8 mouse cellular contexts compared by ENCODE assay signal in genomic region chr8:120489142-120489754, GRCm38 (mm10).
DNase-seq lines count a peak whose midpoint lies in the region; ATAC-seq and TF ChIP-seq lines count a peak whose summit lies in the region.

No protein-coding gene starts in this region.

- no peak for ATAC-seq in forebrain, embryonic 15.5 days (replicated peaks)
- no peak for ATAC-seq in hindbrain, embryonic 15.5 days (ENCODE audit: low FRiP score, low read depth)
- no peak for ATAC-seq in midbrain, postnatal 0 days (ENCODE audit: low FRiP score)
- no peak for ATAC-seq in stomach, embryonic 16.5 days (ENCODE audit: insufficient read depth, low FRiP score)

- H3K36me3 ChIP-seq in ES-E14 (ENCODE audit: control insufficient read depth, insufficient read depth, low read length, poor library complexity, severe bottlenecking), result no peaks in the 10 kb centered on the region
- H3K36me3 ChIP-seq in forebrain, embryonic 15.5 days, result no peaks in the 10 kb centered on the region
- no peaks in the 10 kb centered on the region for H3K36me3 ChIP-seq in hindbrain, embryonic 15.5 days
- H3K36me3 ChIP-seq in liver, adult 2 months (ENCODE audit: control insufficient read depth, insufficient read depth, low read length), result no peaks in the 10 kb centered on the region
- no peaks in the 10 kb centered on the region for H3K36me3 ChIP-seq in midbrain, postnatal 0 days (ENCODE audit: insufficient read depth, low read length)
- no peaks in the 10 kb centered on the region for H3K36me3 ChIP-seq in stomach, embryonic 16.5 days (ENCODE audit: control insufficient read depth, insufficient read depth, low read length)

- H3K4me3 ChIP-seq in ES-E14 (ENCODE audit: insufficient read depth in 1 of 2, low read depth in 1 of 2, low read length in 2 of 2, poor library complexity in 1 of 2, severe bottlenecking in 1 of 2), result peak overlapping the region; percentile 65 to 74
- H3K4me3 ChIP-seq in forebrain, embryonic 15.5 days, result peak overlapping the region; percentile 91
- H3K4me3 ChIP-seq in hindbrain, embryonic 15.5 days, result peak overlapping the region; percentile 61
- peak overlapping the region; percentile 89 for H3K4me3 ChIP-seq in liver, adult 2 months (ENCODE audit: insufficient read depth, low read depth, low read length)
- peak overlapping the region; percentile 90 for H3K4me3 ChIP-seq in midbrain, postnatal 0 days (ENCODE audit: low read depth, low read length)
- peak overlapping the region; percentile 74 for H3K4me3 ChIP-seq in stomach, embryonic 16.5 days (replicated peaks; ENCODE audit: low read length)

- under 1% methylated on average over 73 of the region's 73 CpGs for WGBS in forebrain, embryonic 15.5 days
- under 1% methylated on average over 73 of the region's 73 CpGs for WGBS in hindbrain, embryonic 15.5 days
- WGBS in liver, adult 2 months, result under 1% methylated on average over 73 of the region's 73 CpGs
- under 1% methylated on average over 65 of the region's 73 CpGs for WGBS in midbrain, postnatal 0 days
- WGBS in stomach, embryonic 16.5 days, result 1% methylated on average over 73 of the region's 73 CpGs

- H3K79me2 ChIP-seq in liver, adult 2 months (ENCODE audit: control insufficient read depth, insufficient read depth, low read length), result no peaks in the 10 kb centered on the region; the same call in 1 of the 2 replicates

- H3K4me1 ChIP-seq in ES-E14 (ENCODE audit: control insufficient read depth in 2 of 2, insufficient read depth in 2 of 2, low read length in 2 of 2, poor library complexity in 1 of 2), result peaks cover 9 to 33% of the 10 kb centered on the region in 2 experiments; a peak in 3 of 4 replicates
- peaks cover 76% of the 10 kb centered on the region for H3K4me1 ChIP-seq in forebrain, embryonic 15.5 days
- peaks cover 80% of the 10 kb centered on the region for H3K4me1 ChIP-seq in hindbrain, embryonic 15.5 days (replicated peaks)
- H3K4me1 ChIP-seq in liver, adult 2 months (ENCODE audit: control insufficient read depth, insufficient read depth, low read length), result peaks cover 39% of the 10 kb centered on the region
- H3K4me1 ChIP-seq in midbrain, postnatal 0 days (ENCODE audit: insufficient read depth, low read length), result peaks cover 39% of the 10 kb centered on the region
- peaks cover 75% of the 10 kb centered on the region for H3K4me1 ChIP-seq in stomach, embryonic 16.5 days (ENCODE audit: control insufficient read depth, insufficient read depth, low read length)

- H3K9me3 ChIP-seq in ES-E14 (ENCODE audit: control insufficient read depth, insufficient read depth, low read depth, low read length), result no peaks in the 10 kb centered on the region
- no peaks in the 10 kb centered on the region for H3K9me3 ChIP-seq in forebrain, embryonic 15.5 days
- no peaks in the 10 kb centered on the region for H3K9me3 ChIP-seq in hindbrain, embryonic 15.5 days
- H3K9me3 ChIP-seq in midbrain, postnatal 0 days (ENCODE audit: low read length), result no peaks in the 10 kb centered on the region
- no peaks in the 10 kb centered on the region for H3K9me3 ChIP-seq in stomach, embryonic 16.5 days (replicated peaks; ENCODE audit: control insufficient read depth, low read length)

- H3K4me2 ChIP-seq in forebrain, embryonic 15.5 days (replicated peaks), result peak overlapping the region; percentile 87
- H3K4me2 ChIP-seq in hindbrain, embryonic 15.5 days, result peak overlapping the region; percentile 84
- peak overlapping the region; percentile 97 for H3K4me2 ChIP-seq in midbrain, postnatal 0 days (ENCODE audit: low read depth, low read length, poor library complexity, severe bottlenecking)
- H3K4me2 ChIP-seq in stomach, embryonic 16.5 days (ENCODE audit: low read depth, low read length), result peak overlapping the region; percentile 98

- in situ Hi-C loops in ES-E14 (cut with MboI; ENCODE audit: low sequenced_read_pairs in 2 of 2, unreplicated experiment in 2 of 2), result no loop called here

- H3K27me3 ChIP-seq in forebrain, embryonic 15.5 days, result no peaks in the 10 kb centered on the region
- no peaks in the 10 kb centered on the region for H3K27me3 ChIP-seq in hindbrain, embryonic 15.5 days
- no peaks in the 10 kb centered on the region for H3K27me3 ChIP-seq in liver, adult 2 months (ENCODE audit: control insufficient read depth, insufficient read depth, low read length)
- no peaks in the 10 kb centered on the region for H3K27me3 ChIP-seq in midbrain, postnatal 0 days (ENCODE audit: insufficient read depth, low read length)
- no peaks in the 10 kb centered on the region for H3K27me3 ChIP-seq in stomach, embryonic 16.5 days (ENCODE audit: control insufficient read depth, insufficient read depth, low read length)

- no peak overlapping the region; the same call in 1 of the 2 replicates for H3K27ac ChIP-seq in ES-E14 (ENCODE audit: insufficient read depth, low read depth, low read length, poor library complexity, severe bottlenecking)
- peak overlapping the region; percentile 100 for H3K27ac ChIP-seq in forebrain, embryonic 15.5 days (replicated peaks)
- peak overlapping the region; percentile 98 for H3K27ac ChIP-seq in hindbrain, embryonic 15.5 days (replicated peaks)
- peak overlapping the region; percentile 63 for H3K27ac ChIP-seq in liver, adult 2 months (replicated peaks; ENCODE audit: insufficient read depth, low read depth, low read length)
- H3K27ac ChIP-seq in midbrain, postnatal 0 days (ENCODE audit: low read depth, low read length), result peak overlapping the region; percentile 98
- peak overlapping the region; percentile 94 for H3K27ac ChIP-seq in stomach, embryonic 16.5 days (ENCODE audit: low read length)

- TF ChIP-seq CTCF in liver, adult 2 months (IDR thresholded peaks at IDR 0.05; ENCODE audit: low read depth, low read length), result no peak
- no peak for TF ChIP-seq CTCF in midbrain, postnatal 0 days (IDR thresholded peaks at IDR 0.05)

- DNase-seq in ES-E14 (ENCODE audit: low read depth, low spot score), result no peak
- peak; percentile 60 for DNase-seq in adrenal gland, postnatal 25 days
- DNase-seq in liver, adult 2 months (ENCODE audit: extremely low read depth, low read depth, low spot score), result peak; percentile 26
- DNase-seq in midbrain, postnatal 0 days (ENCODE audit: low spot score), result no peak
- DNase-seq in layer of hippocampus, adult 9-11 months, result no peak

- no peak for TF ChIP-seq POLR2A in liver, adult 2 months (IDR thresholded peaks at IDR 0.05; ENCODE audit: extremely low read depth, insufficient read depth, low read length)

- H3K9ac ChIP-seq in ES-E14 (ENCODE audit: insufficient read depth, low read depth, low read length, poor library complexity, severe bottlenecking), result peak overlapping the region; percentile 80
- peak overlapping the region; percentile 84 for H3K9ac ChIP-seq in forebrain, embryonic 15.5 days (replicated peaks)
- H3K9ac ChIP-seq in hindbrain, embryonic 15.5 days, result peak overlapping the region; percentile 83
- peak overlapping the region; percentile 93 for H3K9ac ChIP-seq in liver, adult 2 months (ENCODE audit: low read depth, low read length)
- H3K9ac ChIP-seq in midbrain, postnatal 0 days (replicated peaks; ENCODE audit: low read length, poor library complexity, severe bottlenecking), result peak overlapping the region; percentile 92
- peak overlapping the region; percentile 88 for H3K9ac ChIP-seq in stomach, embryonic 16.5 days (ENCODE audit: low read length)

TF ChIP-seq in ES-E14, 5 proteins besides CTCF, POLR2A, EP300 and RAD21:
- TF ChIP-seq ZNF384 (IDR thresholded peaks at IDR 0.05; ENCODE audit: low read depth, low read length), result no peak
- no peak for TF ChIP-seq HCFC1 (IDR thresholded peaks at IDR 0.05; ENCODE audit: borderline replicate concordance, insufficient read depth, low read length)
- TF ChIP-seq MAFK (IDR thresholded peaks at IDR 0.05; ENCODE audit: insufficient read depth, low read depth, low read length), result no peak
- TF ChIP-seq CHD2 (IDR thresholded peaks at IDR 0.05; ENCODE audit: low read depth, low read length), result no peak
- no peak for TF ChIP-seq ZC3H11A (IDR thresholded peaks at IDR 0.05; ENCODE audit: borderline replicate concordance, low read depth, low read length)

Comparison
In these comparisons a context has a peak if more than half of its experiments do, and no peak if none do; other contexts are left out.
1. DNase-seq: peak in adrenal gland, postnatal 25 days (single experiment) and liver, adult 2 months (single experiment); none in ES-E14 (single experiment), midbrain, postnatal 0 days (single experiment) and layer of hippocampus, adult 9-11 months (single experiment).
2. Peak in every context shown above with its lines, with median percentiles within 50 percentile points of each other: H3K4me3 ChIP-seq, H3K9ac ChIP-seq and H3K4me2 ChIP-seq.